Mouse (Mus musculus): ENCODE results near the gene Ercc6. TPM values are rescaled to one million over a fixed set of nuclear protein-coding genes. Genes with fewer than 3 reads are reported as not detected.

Gene Ercc6
- polyA plus RNA-seq, 1 experiment from 2014 or later, result 26.3 TPM

- H3K9me3 ChIP-seq (replicated peaks; ENCODE audit: control insufficient read depth, low read length), result no peaks in the 10 kb centered on the region
- no peak overlapping the region for H3K4me3 ChIP-seq (ENCODE audit: low read depth, low read length)
- 57% methylated on average over 8 of the region's 8 CpGs for WGBS
- no peaks in the 10 kb centered on the region for H3K4me1 ChIP-seq (ENCODE audit: control insufficient read depth, insufficient read depth, low read length)
- DNase-seq (ENCODE audit: low spot score) (no peak), ATAC-seq (replicated peaks; ENCODE audit: insufficient number of reproducible peaks, low FRiP score, low TSS enrichment, low read depth) (no peak)
- no peak overlapping the region for H3K4me2 ChIP-seq (ENCODE audit: low read depth, low read length)
- no peak overlapping the region for H3K9ac ChIP-seq (replicated peaks; ENCODE audit: low read length)
- H3K27me3 ChIP-seq (ENCODE audit: control insufficient read depth, insufficient read depth, low read length), result no peaks in the 10 kb centered on the region
- no peaks in the 10 kb centered on the region for H3K36me3 ChIP-seq (replicated peaks; ENCODE audit: control insufficient read depth, insufficient read depth, low read depth, low read length)
- H3K27ac ChIP-seq (replicated peaks; ENCODE audit: low read depth, low read length), result no peak overlapping the region
These were observed 41.7 kb downstream of the Ercc6 start for GRCm38 (mm10) chr14:32554860-32555526.

GRCm38 (mm10) chr14:32561428-32561827 is 48.1 kb downstream of the Ercc6 start:
- Histone ChIP-seq H3K4me1 (ENCODE audit: control insufficient read depth, insufficient read depth, low read length) (no peaks in the 10 kb centered on the region), H3K9me3 (replicated peaks; ENCODE audit: control insufficient read depth, low read length) (no peaks in the 10 kb centered on the region), H3K4me2 (ENCODE audit: low read depth, low read length) (no peak overlapping the region), H3K27ac (replicated peaks; ENCODE audit: low read depth, low read length) (no peak overlapping the region), H3K36me3 (replicated peaks; ENCODE audit: control insufficient read depth, insufficient read depth, low read depth, low read length) (no peaks in the 10 kb centered on the region; the same call in none of the 2 replicates), H3K4me3 (ENCODE audit: low read depth, low read length) (no peak overlapping the region), H3K27me3 (ENCODE audit: control insufficient read depth, insufficient read depth, low read length) (no peaks in the 10 kb centered on the region), H3K9ac (replicated peaks; ENCODE audit: low read length) (no peak overlapping the region)
- DNase-seq (ENCODE audit: low spot score) (no peak), ATAC-seq (replicated peaks; ENCODE audit: insufficient number of reproducible peaks, low FRiP score, low TSS enrichment, low read depth) (no peak)
- 93% methylated on average over 3 of the region's 3 CpGs for WGBS

GRCm38 (mm10) chr14:32563661-32564060 is 50.3 kb downstream of the Ercc6 start:
- 95% methylated on average over 6 of the region's 6 CpGs for WGBS

GRCm38 (mm10) chr14:32572519-32572918 is 59.2 kb downstream of the Ercc6 start:
- H3K27ac ChIP-seq (replicated peaks; ENCODE audit: low read depth, low read length), result no peak overlapping the region
- ATAC-seq (replicated peaks; ENCODE audit: insufficient number of reproducible peaks, low FRiP score, low TSS enrichment, low read depth), result no peak
- H3K27me3 ChIP-seq (ENCODE audit: control insufficient read depth, insufficient read depth, low read length), result no peaks in the 10 kb centered on the region
- 55% methylated on average over 8 of the region's 8 CpGs for WGBS
- H3K4me2 ChIP-seq (ENCODE audit: low read depth, low read length), result no peak overlapping the region
- H3K4me1 ChIP-seq (ENCODE audit: control insufficient read depth, insufficient read depth, low read length), result no peaks in the 10 kb centered on the region
- peaks cover 3% of the 10 kb centered on the region; the same call in 1 of the 2 replicates for H3K36me3 ChIP-seq (replicated peaks; ENCODE audit: control insufficient read depth, insufficient read depth, low read depth, low read length)
- H3K9me3 ChIP-seq (replicated peaks; ENCODE audit: control insufficient read depth, low read length), result no peaks in the 10 kb centered on the region
- H3K9ac ChIP-seq (replicated peaks; ENCODE audit: low read length), result no peak overlapping the region
- H3K4me3 ChIP-seq (ENCODE audit: low read depth, low read length), result no peak overlapping the region
- no peak for DNase-seq (ENCODE audit: low spot score)

More at GRCm38 (mm10) chr14:32563661-32564060, 50.3 kb downstream of the Ercc6 start:
- Histone ChIP-seq H3K9ac (replicated peaks; ENCODE audit: low read length) (no peak overlapping the region), H3K27ac (replicated peaks; ENCODE audit: low read depth, low read length) (no peak overlapping the region), H3K27me3 (ENCODE audit: control insufficient read depth, insufficient read depth, low read length) (no peaks in the 10 kb centered on the region), H3K4me1 (ENCODE audit: control insufficient read depth, insufficient read depth, low read length) (no peaks in the 10 kb centered on the region), H3K9me3 (replicated peaks; ENCODE audit: control insufficient read depth, low read length) (no peaks in the 10 kb centered on the region), H3K4me3 (ENCODE audit: low read depth, low read length) (no peak overlapping the region), H3K4me2 (ENCODE audit: low read depth, low read length) (no peak overlapping the region), H3K36me3 (replicated peaks; ENCODE audit: control insufficient read depth, insufficient read depth, low read depth, low read length) (no peaks in the 10 kb centered on the region; the same call in none of the 2 replicates)
- ATAC-seq (replicated peaks; ENCODE audit: insufficient number of reproducible peaks, low FRiP score, low TSS enrichment, low read depth), result no peak
- DNase-seq (ENCODE audit: low spot score), result no peak

GRCm38 (mm10) chr14:32578420-32578819 is 65.1 kb downstream of the Ercc6 start:
- 92% methylated on average over 2 of the region's 2 CpGs for WGBS
- H3K36me3 ChIP-seq (replicated peaks; ENCODE audit: control insufficient read depth, insufficient read depth, low read depth, low read length), result peaks cover 3% of the 10 kb centered on the region; the same call in 1 of the 2 replicates

GRCm38 (mm10) chr14:32583696-32584095 is 70.4 kb downstream of the Ercc6 start:
- Histone ChIP-seq H3K27ac (replicated peaks; ENCODE audit: low read depth, low read length) (no peak overlapping the region), H3K9ac (replicated peaks; ENCODE audit: low read length) (no peak overlapping the region), H3K4me3 (ENCODE audit: low read depth, low read length) (no peak overlapping the region), H3K27me3 (ENCODE audit: control insufficient read depth, insufficient read depth, low read length) (no peaks in the 10 kb centered on the region), H3K4me1 (ENCODE audit: control insufficient read depth, insufficient read depth, low read length) (no peaks in the 10 kb centered on the region), H3K36me3 (replicated peaks; ENCODE audit: control insufficient read depth, insufficient read depth, low read depth, low read length) (no peaks in the 10 kb centered on the region), H3K4me2 (ENCODE audit: low read depth, low read length) (no peak overlapping the region), H3K9me3 (replicated peaks; ENCODE audit: control insufficient read depth, low read length) (no peaks in the 10 kb centered on the region)
- WGBS, result 89% methylated on average over 9 of the region's 9 CpGs
- ATAC-seq (replicated peaks; ENCODE audit: insufficient number of reproducible peaks, low FRiP score, low TSS enrichment, low read depth) (no peak), DNase-seq (ENCODE audit: low spot score) (no peak)

More at GRCm38 (mm10) chr14:32578420-32578819, 65.1 kb downstream of the Ercc6 start:
- no peak for DNase-seq (ENCODE audit: low spot score)
- no peak overlapping the region for H3K4me2 ChIP-seq (ENCODE audit: low read depth, low read length)
- H3K4me3 ChIP-seq (ENCODE audit: low read depth, low read length), result no peak overlapping the region
- H3K27me3 ChIP-seq (ENCODE audit: control insufficient read depth, insufficient read depth, low read length), result no peaks in the 10 kb centered on the region
- H3K4me1 ChIP-seq (ENCODE audit: control insufficient read depth, insufficient read depth, low read length), result no peaks in the 10 kb centered on the region
- ATAC-seq (replicated peaks; ENCODE audit: insufficient number of reproducible peaks, low FRiP score, low TSS enrichment, low read depth), result no peak
- H3K27ac ChIP-seq (replicated peaks; ENCODE audit: low read depth, low read length), result no peak overlapping the region
- no peaks in the 10 kb centered on the region for H3K9me3 ChIP-seq (replicated peaks; ENCODE audit: control insufficient read depth, low read length)
- no peak overlapping the region for H3K9ac ChIP-seq (replicated peaks; ENCODE audit: low read length)

GRCm38 (mm10) chr14:32587013-32587784 is 73.9 kb downstream of the Ercc6 start:
- Histone ChIP-seq H3K36me3 (replicated peaks; ENCODE audit: control insufficient read depth, insufficient read depth, low read depth, low read length) (no peaks in the 10 kb centered on the region), H3K27ac (replicated peaks; ENCODE audit: low read depth, low read length) (no peak overlapping the region), H3K4me3 (ENCODE audit: low read depth, low read length) (no peak overlapping the region), H3K27me3 (ENCODE audit: control insufficient read depth, insufficient read depth, low read length) (no peaks in the 10 kb centered on the region), H3K9me3 (replicated peaks; ENCODE audit: control insufficient read depth, low read length) (no peaks in the 10 kb centered on the region), H3K9ac (replicated peaks; ENCODE audit: low read length) (no peak overlapping the region), H3K4me2 (ENCODE audit: low read depth, low read length) (no peak overlapping the region), H3K4me1 (ENCODE audit: control insufficient read depth, insufficient read depth, low read length) (no peaks in the 10 kb centered on the region)
- DNase-seq (ENCODE audit: low spot score), result peak; percentile 82
- 11% methylated on average over 10 of the region's 10 CpGs for WGBS
- no peak for ATAC-seq (replicated peaks; ENCODE audit: insufficient number of reproducible peaks, low FRiP score, low TSS enrichment, low read depth)

GRCm38 (mm10) chr14:32590377-32590776 is 77.1 kb downstream of the Ercc6 start:
- no peak overlapping the region for H3K4me3 ChIP-seq (ENCODE audit: low read depth, low read length)
- no peak overlapping the region for H3K27ac ChIP-seq (replicated peaks; ENCODE audit: low read depth, low read length)
- DNase-seq (ENCODE audit: low spot score) (no peak), ATAC-seq (replicated peaks; ENCODE audit: insufficient number of reproducible peaks, low FRiP score, low TSS enrichment, low read depth) (no peak)
- H3K4me1 ChIP-seq (ENCODE audit: control insufficient read depth, insufficient read depth, low read length), result no peaks in the 10 kb centered on the region
- peaks cover 4% of the 10 kb centered on the region for H3K27me3 ChIP-seq (ENCODE audit: control insufficient read depth, insufficient read depth, low read length)
- no peaks in the 10 kb centered on the region for H3K36me3 ChIP-seq (replicated peaks; ENCODE audit: control insufficient read depth, insufficient read depth, low read depth, low read length)
- no peak overlapping the region for H3K9ac ChIP-seq (replicated peaks; ENCODE audit: low read length)
- WGBS, result 50% methylated on average over 3 of the region's 3 CpGs
- H3K4me2 ChIP-seq (ENCODE audit: low read depth, low read length), result no peak overlapping the region
- H3K9me3 ChIP-seq (replicated peaks; ENCODE audit: control insufficient read depth, low read length), result no peaks in the 10 kb centered on the region

Measured in embryonic facial prominence, embryonic 11.5 days (tissue).